Comparison of ENCODE assay signal across 25 mouse cellular contexts in the genomic region with DNA sequence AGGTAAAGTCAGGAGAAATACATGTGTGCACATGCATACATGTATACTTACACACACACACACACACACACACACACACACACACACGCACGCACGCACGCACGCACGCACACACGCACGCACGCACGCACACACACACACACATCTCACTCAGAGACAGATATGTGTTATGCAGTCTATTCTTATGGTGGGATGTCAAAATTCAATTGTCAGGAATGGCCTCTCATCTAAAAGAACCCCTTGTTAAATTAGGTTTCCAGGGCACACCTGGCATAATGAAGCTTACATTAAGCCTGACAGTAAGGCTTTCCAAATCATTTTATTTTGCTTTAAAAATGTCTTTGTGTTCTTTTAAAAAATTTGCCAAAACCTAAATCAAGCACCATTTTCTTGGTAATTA.
DNase-seq lines count a peak whose midpoint lies in the region; ATAC-seq lines count a peak whose summit lies in the region.
"Had no signal": no experiment of that assay in that cellular context is flagged by ENCODE, and none has a peak within 500 bp of the region (broad histone marks: within the 10 kb centered on the region; RNA-seq: fewer than 3 reads in every experiment).

No protein-coding gene starts in this region.

- H3K27me3 ChIP-seq in hindbrain, embryonic 14.5 days (ENCODE audit: control insufficient read depth, insufficient read depth, low read length): no peaks in the 10 kb centered on the region
- H3K27me3 ChIP-seq in hindbrain, embryonic 11.5 days (ENCODE audit: control insufficient read depth, insufficient read depth, low read length): no peaks in the 10 kb centered on the region
- H3K27me3 ChIP-seq in midbrain, embryonic 12.5 days: no peaks in the 10 kb centered on the region
- H3K27me3 ChIP-seq in midbrain, embryonic 13.5 days: no peaks in the 10 kb centered on the region
- no peaks in the 10 kb centered on the region for H3K27me3 ChIP-seq in forebrain, embryonic 15.5 days
- H3K27me3 ChIP-seq: embryonic facial prominence, embryonic 12.5 days; embryonic facial prominence, embryonic 15.5 days; heart, embryonic 12.5 days; heart, embryonic 15.5 days; intestine, embryonic 15.5 days had no signal

- H3K27ac ChIP-seq in hindbrain, embryonic 14.5 days: no peak overlapping the region
- no peak overlapping the region for H3K27ac ChIP-seq in hindbrain, embryonic 11.5 days (ENCODE audit: low read depth, low read length)
- no peak overlapping the region for H3K27ac ChIP-seq in midbrain, embryonic 12.5 days (replicated peaks)
- H3K27ac ChIP-seq in midbrain, embryonic 13.5 days: no peak overlapping the region
- H3K27ac ChIP-seq in forebrain, embryonic 15.5 days (replicated peaks): peak overlapping the region; percentile 23; the same call in 1 of the 2 replicates
- H3K27ac ChIP-seq: embryonic facial prominence, embryonic 12.5 days; embryonic facial prominence, embryonic 15.5 days; heart, embryonic 15.5 days; hindbrain, embryonic 10.5 days; intestine, embryonic 15.5 days had no signal

- WGBS in hindbrain, embryonic 14.5 days: 85% methylated on average over 10 of the region's 10 CpGs
- 78% methylated on average over 10 of the region's 10 CpGs for WGBS in hindbrain, embryonic 11.5 days
- 93% methylated on average over 10 of the region's 10 CpGs for WGBS in midbrain, embryonic 12.5 days
- 83% methylated on average over 10 of the region's 10 CpGs for WGBS in midbrain, embryonic 13.5 days
- WGBS in forebrain, embryonic 15.5 days: 76% methylated on average over 10 of the region's 10 CpGs

- H3K4me2 ChIP-seq in hindbrain, embryonic 14.5 days (replicated peaks): no peak overlapping the region
- H3K4me2 ChIP-seq in hindbrain, embryonic 11.5 days (replicated peaks; ENCODE audit: low read depth, low read length): no peak overlapping the region
- H3K4me2 ChIP-seq in midbrain, embryonic 12.5 days (replicated peaks): no peak overlapping the region
- H3K4me2 ChIP-seq in midbrain, embryonic 13.5 days (replicated peaks): no peak overlapping the region
- H3K4me2 ChIP-seq in forebrain, embryonic 15.5 days (replicated peaks): no peak overlapping the region
- H3K4me2 ChIP-seq: embryonic facial prominence, embryonic 12.5 days; embryonic facial prominence, embryonic 15.5 days; heart, embryonic 12.5 days; heart, embryonic 15.5 days; intestine, embryonic 15.5 days had no signal

- ATAC-seq in hindbrain, embryonic 14.5 days (ENCODE audit: low FRiP score): 0 out of 2 replicates have a peak, but pooled peaks have one; percentile 11
- no peak for ATAC-seq in hindbrain, embryonic 11.5 days (ENCODE audit: low FRiP score)
- ATAC-seq in midbrain, embryonic 12.5 days (ENCODE audit: low FRiP score, low read depth): 0 out of 2 replicates have a peak, but pooled peaks have one; percentile 19
- ATAC-seq in midbrain, embryonic 13.5 days: no peak
- ATAC-seq in forebrain, embryonic 15.5 days (replicated peaks): peak; percentile 73
- ATAC-seq: CD4-positive, CD25-positive, alpha-beta regulatory T cell, adult 4 months; intestine, embryonic 15.5 days had no signal

- no peak overlapping the region for H3K9ac ChIP-seq in hindbrain, embryonic 14.5 days
- H3K9ac ChIP-seq in hindbrain, embryonic 11.5 days (ENCODE audit: low read depth, low read length): no peak overlapping the region
- H3K9ac ChIP-seq in midbrain, embryonic 12.5 days (replicated peaks): no peak overlapping the region
- H3K9ac ChIP-seq in midbrain, embryonic 13.5 days (replicated peaks): no peak overlapping the region
- no peak overlapping the region for H3K9ac ChIP-seq in forebrain, embryonic 15.5 days (replicated peaks)
- H3K9ac ChIP-seq: embryonic facial prominence, embryonic 12.5 days; embryonic facial prominence, embryonic 15.5 days; heart, embryonic 12.5 days; heart, embryonic 15.5 days; intestine, embryonic 15.5 days had no signal

- no peak overlapping the region for H3K4me3 ChIP-seq in hindbrain, embryonic 14.5 days (replicated peaks; ENCODE audit: low read length)
- H3K4me3 ChIP-seq in hindbrain, embryonic 11.5 days (ENCODE audit: low read depth, low read length): no peak overlapping the region
- H3K4me3 ChIP-seq in midbrain, embryonic 12.5 days: no peak overlapping the region
- H3K4me3 ChIP-seq in midbrain, embryonic 13.5 days (replicated peaks): no peak overlapping the region
- no peak overlapping the region for H3K4me3 ChIP-seq in forebrain, embryonic 15.5 days
- H3K4me3 ChIP-seq: embryonic facial prominence, embryonic 12.5 days; embryonic facial prominence, embryonic 15.5 days; heart, embryonic 12.5 days; heart, embryonic 15.5 days; hindbrain, embryonic 10.5 days; intestine, embryonic 15.5 days had no signal

- no peaks in the 10 kb centered on the region for H3K4me1 ChIP-seq in hindbrain, embryonic 14.5 days (replicated peaks; ENCODE audit: control insufficient read depth, insufficient read depth, low read length)
- no peaks in the 10 kb centered on the region for H3K4me1 ChIP-seq in hindbrain, embryonic 11.5 days (replicated peaks; ENCODE audit: control insufficient read depth, insufficient read depth, low read length)
- H3K4me1 ChIP-seq in midbrain, embryonic 12.5 days: no peaks in the 10 kb centered on the region
- H3K4me1 ChIP-seq in midbrain, embryonic 13.5 days (replicated peaks): no peaks in the 10 kb centered on the region
- peaks cover 13% of the 10 kb centered on the region for H3K4me1 ChIP-seq in forebrain, embryonic 15.5 days
- H3K4me1 ChIP-seq: embryonic facial prominence, embryonic 12.5 days; embryonic facial prominence, embryonic 15.5 days; heart, embryonic 12.5 days; heart, embryonic 15.5 days; hindbrain, embryonic 10.5 days; intestine, embryonic 15.5 days had no signal

- H3K36me3 ChIP-seq in hindbrain, embryonic 14.5 days (replicated peaks; ENCODE audit: control insufficient read depth, insufficient read depth): no peaks in the 10 kb centered on the region
- H3K36me3 ChIP-seq in hindbrain, embryonic 11.5 days (ENCODE audit: control insufficient read depth, insufficient read depth, low read length): no peaks in the 10 kb centered on the region
- H3K36me3 ChIP-seq in midbrain, embryonic 12.5 days: no peaks in the 10 kb centered on the region
- H3K36me3 ChIP-seq in midbrain, embryonic 13.5 days: no peaks in the 10 kb centered on the region
- no peaks in the 10 kb centered on the region for H3K36me3 ChIP-seq in forebrain, embryonic 15.5 days
- H3K36me3 ChIP-seq: embryonic facial prominence, embryonic 12.5 days; embryonic facial prominence, embryonic 15.5 days; heart, embryonic 12.5 days; heart, embryonic 15.5 days; hindbrain, embryonic 10.5 days; intestine, embryonic 15.5 days had no signal

- DNase-seq in hindbrain, embryonic 14.5 days (ENCODE audit: low spot score): no peak
- DNase-seq in hindbrain, embryonic 11.5 days (ENCODE audit: low spot score): no peak
- no peak for DNase-seq in spleen, postnatal 4 days (ENCODE audit: low spot score in 2 of 2)
- DNase-seq: adrenal gland, adult 2 months; adrenal gland, postnatal 14 days; cerebellum, adult 11 months; cerebellum, adult 2 months; cerebellum, adult 9-11 months; cerebellum, postnatal 25 days; gastrocnemius, postnatal 25 days; heart, adult 18-20 months; heart, postnatal 10 days; heart, postnatal 36 days; kidney, adult 11 months; kidney, adult 8-10 months had no signal

- H3K9me3 ChIP-seq in hindbrain, embryonic 14.5 days (ENCODE audit: control insufficient read depth, low read length): no peaks in the 10 kb centered on the region
- no peaks in the 10 kb centered on the region for H3K9me3 ChIP-seq in hindbrain, embryonic 11.5 days (ENCODE audit: control insufficient read depth, low read length)
- H3K9me3 ChIP-seq in midbrain, embryonic 12.5 days: no peaks in the 10 kb centered on the region
- no peaks in the 10 kb centered on the region for H3K9me3 ChIP-seq in midbrain, embryonic 13.5 days
- no peaks in the 10 kb centered on the region for H3K9me3 ChIP-seq in forebrain, embryonic 15.5 days
- H3K9me3 ChIP-seq: embryonic facial prominence, embryonic 12.5 days; embryonic facial prominence, embryonic 15.5 days; heart, embryonic 12.5 days; heart, embryonic 15.5 days; hindbrain, embryonic 10.5 days; intestine, embryonic 15.5 days had no signal

Comparison
In these comparisons a context has a peak if more than half of its experiments do, and no peak if none do; other contexts are left out.
1. ATAC-seq: peak in hindbrain, embryonic 14.5 days (single experiment), midbrain, embryonic 12.5 days (single experiment) and forebrain, embryonic 15.5 days (single experiment); none in hindbrain, embryonic 11.5 days (single experiment) and midbrain, embryonic 13.5 days (single experiment).